Mouse (Mus musculus) erythroblast, embryonic 14.5 days (primary cell): ENCODE data around the gene Synpr.

Experiments used
- GATA1 ChIP-seq: IDR thresholded peaks from 2 replicates; pipeline ENCODE4 v1.6.1; 2012; ENCODE audit warnings: low read length, inconsistent platforms, mixed read lengths
- TAL1 ChIP-seq: IDR thresholded peaks from 3 replicates; pipeline ENCODE4 v1.6.1; 2012; ENCODE audit warnings: low read length, inconsistent platforms, mixed read lengths

DNA sequence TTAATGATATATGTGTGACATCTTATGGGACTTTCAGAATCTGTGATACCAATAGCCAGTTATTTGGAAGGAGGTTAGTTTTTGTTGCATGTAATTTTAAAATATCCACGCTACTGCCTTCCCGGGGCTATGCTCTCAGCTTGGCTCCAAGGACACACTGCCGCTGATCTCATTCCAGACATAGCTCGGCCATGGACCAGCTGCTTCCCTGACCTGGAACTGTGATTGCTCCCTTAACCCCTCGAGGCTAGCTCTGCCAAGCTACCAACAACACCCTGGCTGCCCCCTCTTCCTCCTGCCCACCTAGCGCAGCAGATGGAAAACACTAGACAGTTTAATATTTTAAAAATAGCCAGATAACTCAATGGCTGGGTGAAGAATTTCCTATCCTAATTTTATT lies 311.7 kb downstream of the Synpr start:
- no peak for TF ChIP-seq TAL1
- TF ChIP-seq GATA1, result no peak
